Mouse (Mus musculus): Measurements from ENCODE around the gene Ndufa9. TPM values are rescaled to one million over a fixed set of nuclear protein-coding genes. Genes with fewer than 3 reads are reported as not detected.

The Ndufa9 gene
- polyA plus RNA-seq (2012; rRNA removed): 280 and 346 TPM in 2 replicates

DNA sequence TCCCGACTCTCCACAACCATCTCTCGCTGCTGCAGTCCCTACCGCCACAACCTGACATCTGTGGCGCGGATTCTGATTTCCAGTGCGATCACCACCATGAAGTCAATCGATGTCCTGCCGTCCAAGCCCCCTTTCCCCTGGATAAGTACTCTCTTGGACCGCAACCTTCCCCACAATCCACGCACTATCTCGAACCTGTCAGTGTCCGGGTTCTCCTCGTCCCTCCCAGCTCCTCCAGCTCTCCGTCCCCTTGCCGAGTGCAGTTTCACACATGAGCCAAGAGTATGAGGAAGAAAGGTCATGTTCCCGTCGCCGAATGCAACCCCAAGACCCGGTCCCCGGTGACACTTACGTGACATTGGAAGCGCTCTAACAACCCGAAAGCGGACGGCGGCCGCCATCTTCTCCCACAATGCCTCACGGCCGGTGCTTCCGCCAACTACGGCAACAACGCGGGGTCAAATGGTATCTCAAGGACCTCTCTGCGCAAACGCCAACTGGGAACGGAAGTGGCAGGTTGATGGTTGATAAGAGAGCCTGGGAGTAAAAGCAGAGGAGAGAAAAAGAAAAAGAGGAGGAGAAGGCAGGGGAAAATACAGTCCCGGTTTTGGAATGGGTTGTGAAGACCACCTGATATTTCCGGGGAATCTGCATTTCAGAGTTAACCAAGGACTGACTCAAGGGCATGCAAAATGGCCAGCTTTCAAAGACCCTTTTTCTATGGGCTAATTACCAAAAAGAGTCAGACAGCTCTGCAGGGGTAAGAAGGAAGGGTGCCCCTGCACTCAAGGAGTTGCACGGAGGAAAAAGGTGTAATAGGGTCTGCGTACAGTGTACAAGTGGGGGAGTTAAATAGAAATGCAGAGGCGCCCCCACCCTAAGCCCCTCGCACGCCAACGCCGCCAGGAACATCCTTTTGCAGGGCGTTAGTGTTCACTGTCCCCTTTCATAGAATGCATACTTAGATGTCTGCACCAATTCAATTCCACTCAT, at the start of gene Ndufa9:
Gene Ndufa9 (minus strand): TSS at position 425 of the 993 bp plus-strand sequence.
- H3K27ac ChIP-seq (ENCODE audit: insufficient read depth, low read depth, low read length): peak within 1 kb of the TSS; percentile 55
- peak within 1 kb of the TSS; percentile 76 for H3K4me3 ChIP-seq (ENCODE audit: insufficient read depth, low read depth, low read length)
- peaks cover 3% of the 10 kb centered on the region; the same call in 1 of the 2 replicates for H3K36me3 ChIP-seq (ENCODE audit: control insufficient read depth, insufficient read depth, low read length)
- no peaks in the 10 kb centered on the region; the same call in 1 of the 2 replicates for H3K4me1 ChIP-seq (ENCODE audit: control insufficient read depth, insufficient read depth, low read length)
- WGBS: 6% methylated on average over 46 of the region's 46 CpGs
- no peaks in the 10 kb centered on the region for H3K27me3 ChIP-seq (replicated peaks; ENCODE audit: control insufficient read depth, insufficient read depth, low read length)
- TF ChIP-seq CTCF (conservative IDR thresholded peaks at IDR 0.05; ENCODE audit: insufficient read depth, insufficient read length, low read depth, low read length) (no peak), POLR2A (IDR thresholded peaks at IDR 0.05; ENCODE audit: low read depth, low read length) (peak; percentile 49)
- DNase-seq: peak; percentile 97

DNA sequence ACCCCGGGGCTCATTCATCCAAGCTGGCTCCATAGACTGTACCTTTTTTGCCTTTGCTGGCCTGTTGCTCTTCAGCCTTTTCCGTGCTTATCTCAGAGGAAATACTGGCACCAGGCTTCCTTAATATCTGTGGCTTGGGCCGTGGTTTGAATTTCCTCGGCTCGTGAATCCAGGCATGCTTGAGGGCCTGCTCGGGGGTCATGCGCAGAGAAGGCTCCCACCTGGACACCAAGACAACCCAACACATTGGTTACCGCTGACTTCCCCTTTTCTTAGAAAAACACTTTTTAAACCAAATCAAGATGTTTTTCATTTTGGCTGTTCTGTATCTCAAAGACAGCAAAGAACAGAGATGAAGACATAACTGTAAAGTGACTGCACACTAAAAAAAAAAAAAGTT, 28.2 kb upstream of the Ndufa9 start:
- WGBS: 68% methylated on average over 8 of the region's 8 CpGs

DNA sequence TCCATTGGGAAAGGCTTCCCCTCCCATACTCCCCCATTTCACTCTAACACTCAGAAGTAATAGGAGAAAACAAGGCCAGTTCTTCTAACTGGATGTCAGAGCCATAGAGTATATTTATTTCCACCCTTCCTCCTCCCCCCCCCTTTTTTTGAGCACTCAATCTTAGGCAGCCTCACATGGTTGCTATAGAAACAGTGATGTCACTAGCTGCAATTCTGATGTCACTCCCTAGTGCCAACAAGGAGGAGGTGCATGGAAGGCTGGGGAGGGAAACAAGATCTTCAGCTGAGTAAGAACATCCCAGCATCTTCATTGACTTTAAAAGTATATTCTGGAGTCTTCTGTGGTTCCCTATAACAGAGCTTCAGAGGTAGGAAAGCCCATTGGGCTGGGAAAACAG, 3.9 kb upstream of the Ndufa9 start, which contains the start of gene Akap3:
Gene Akap3 (plus strand): TSS at position 218 of the 400 bp plus-strand sequence.
- no peaks in the 10 kb centered on the region for H3K36me3 ChIP-seq (ENCODE audit: control insufficient read depth, insufficient read depth, low read length)
- no peak for TF ChIP-seq CTCF (conservative IDR thresholded peaks at IDR 0.05; ENCODE audit: insufficient read depth, insufficient read length, low read depth, low read length)
- TF ChIP-seq POLR2A (IDR thresholded peaks at IDR 0.05; ENCODE audit: low read depth, low read length): no peak
- no peaks in the 10 kb centered on the region for H3K27me3 ChIP-seq (replicated peaks; ENCODE audit: control insufficient read depth, insufficient read depth, low read length)
- no peak within 1 kb of the TSS for H3K4me3 ChIP-seq (ENCODE audit: insufficient read depth, low read depth, low read length)
- no peak for DNase-seq
- no peaks in the 10 kb centered on the region; the same call in 1 of the 2 replicates for H3K4me1 ChIP-seq (ENCODE audit: control insufficient read depth, insufficient read depth, low read length)
- H3K27ac ChIP-seq (ENCODE audit: insufficient read depth, low read depth, low read length): no peak within 1 kb of the TSS

More for the DNA sequence above, 28.2 kb upstream of the Ndufa9 start:
- Histone ChIP-seq H3K36me3 (ENCODE audit: control insufficient read depth, insufficient read depth, low read length) (no peaks in the 10 kb centered on the region), H3K27ac (ENCODE audit: insufficient read depth, low read depth, low read length) (no peak overlapping the region), H3K4me3 (ENCODE audit: insufficient read depth, low read depth, low read length) (no peak overlapping the region), H3K27me3 (replicated peaks; ENCODE audit: control insufficient read depth, insufficient read depth, low read length) (no peaks in the 10 kb centered on the region), H3K4me1 (ENCODE audit: control insufficient read depth, insufficient read depth, low read length) (no peaks in the 10 kb centered on the region)
- no peak for DNase-seq
- TF ChIP-seq CTCF (conservative IDR thresholded peaks at IDR 0.05; ENCODE audit: insufficient read depth, insufficient read length, low read depth, low read length) (no peak), POLR2A (IDR thresholded peaks at IDR 0.05; ENCODE audit: low read depth, low read length) (no peak)

DNA sequence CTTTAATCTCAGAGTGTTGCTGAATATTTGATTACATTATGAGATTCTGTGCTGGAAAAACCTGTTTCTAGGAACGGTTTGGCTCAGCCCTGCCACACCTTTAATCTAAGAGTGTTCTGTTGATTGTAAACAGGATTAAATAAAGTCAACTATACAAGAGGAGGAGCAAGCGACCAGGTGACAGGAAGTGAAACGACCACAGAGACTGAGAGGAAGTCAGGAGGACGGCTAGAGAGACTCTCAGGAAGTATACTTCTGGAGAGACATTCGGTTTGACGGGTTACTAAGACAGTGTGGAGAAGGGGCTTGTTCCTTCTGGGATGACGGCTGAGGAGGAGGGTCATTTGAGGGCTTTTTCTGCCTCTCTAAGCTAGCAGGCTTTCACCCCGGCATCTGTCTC, 12.3 kb downstream of the Ndufa9 start:
- no peaks in the 10 kb centered on the region for H3K27me3 ChIP-seq (replicated peaks; ENCODE audit: control insufficient read depth, insufficient read depth, low read length)
- H3K4me1 ChIP-seq (ENCODE audit: control insufficient read depth, insufficient read depth, low read length): no peaks in the 10 kb centered on the region
- H3K36me3 ChIP-seq (ENCODE audit: control insufficient read depth, insufficient read depth, low read length): peaks cover 8% of the 10 kb centered on the region
- WGBS: 83% methylated on average over 8 of the region's 8 CpGs
- TF ChIP-seq CTCF (conservative IDR thresholded peaks at IDR 0.05; ENCODE audit: insufficient read depth, insufficient read length, low read depth, low read length) (no peak), POLR2A (IDR thresholded peaks at IDR 0.05; ENCODE audit: low read depth, low read length) (no peak)
- no peak overlapping the region for H3K27ac ChIP-seq (ENCODE audit: insufficient read depth, low read depth, low read length)
- no peak for DNase-seq
- no peak overlapping the region for H3K4me3 ChIP-seq (ENCODE audit: insufficient read depth, low read depth, low read length)

DNA sequence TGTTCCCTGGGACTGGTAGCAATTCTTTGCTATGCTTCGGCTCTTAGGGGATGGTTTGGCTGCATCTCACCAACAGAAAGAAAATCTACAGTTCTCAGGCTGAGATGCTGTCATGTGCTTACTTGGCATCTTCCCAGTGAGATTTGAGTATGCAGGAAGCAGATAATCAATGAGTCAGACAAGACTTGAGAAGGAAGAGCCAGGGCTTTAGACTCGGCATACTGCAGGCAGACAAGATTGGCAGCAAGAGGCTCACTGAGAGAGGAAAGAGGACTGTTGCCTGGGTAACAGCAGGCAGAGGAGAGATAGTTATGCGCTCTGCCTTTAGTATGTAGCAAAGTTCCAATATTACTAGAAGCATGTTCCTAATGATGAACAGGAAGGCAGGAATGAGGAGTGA, 25.8 kb downstream of the Ndufa9 start:
- no peak for DNase-seq
- Histone ChIP-seq H3K36me3 (ENCODE audit: control insufficient read depth, insufficient read depth, low read length) (peaks cover 9% of the 10 kb centered on the region), H3K27me3 (replicated peaks; ENCODE audit: control insufficient read depth, insufficient read depth, low read length) (no peaks in the 10 kb centered on the region), H3K4me3 (ENCODE audit: insufficient read depth, low read depth, low read length) (no peak overlapping the region), H3K27ac (ENCODE audit: insufficient read depth, low read depth, low read length) (no peak overlapping the region), H3K4me1 (ENCODE audit: control insufficient read depth, insufficient read depth, low read length) (no peaks in the 10 kb centered on the region)
- 85% methylated on average over 3 of the region's 3 CpGs for WGBS
- TF ChIP-seq POLR2A (IDR thresholded peaks at IDR 0.05; ENCODE audit: low read depth, low read length): no peak
- TF ChIP-seq CTCF (conservative IDR thresholded peaks at IDR 0.05; ENCODE audit: insufficient read depth, insufficient read length, low read depth, low read length): no peak

DNA sequence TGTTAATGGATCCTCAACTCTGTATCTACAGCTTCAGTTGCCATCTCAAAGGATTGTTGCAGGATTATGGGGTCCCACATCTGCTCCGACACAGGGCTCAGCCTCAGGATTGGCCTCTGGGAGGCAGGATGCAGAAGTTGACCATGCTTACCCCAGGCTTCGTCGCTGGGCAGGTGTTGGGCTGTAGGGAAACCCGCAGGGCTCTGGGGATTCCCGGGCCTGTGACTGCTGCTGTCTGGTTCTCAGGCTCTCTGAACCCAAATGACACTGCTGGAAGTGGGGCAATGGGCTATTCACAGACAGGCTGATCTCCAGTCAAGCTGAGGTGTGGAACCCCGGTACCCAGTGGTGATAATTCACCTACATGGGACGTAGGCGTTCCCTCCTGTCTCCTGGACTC, 32.6 kb downstream of the Ndufa9 start:
- no peaks in the 10 kb centered on the region for H3K36me3 ChIP-seq (ENCODE audit: control insufficient read depth, insufficient read depth, low read length)
- no peaks in the 10 kb centered on the region for H3K4me1 ChIP-seq (ENCODE audit: control insufficient read depth, insufficient read depth, low read length)
- H3K27ac ChIP-seq (ENCODE audit: insufficient read depth, low read depth, low read length): no peak overlapping the region
- no peak overlapping the region for H3K4me3 ChIP-seq (ENCODE audit: insufficient read depth, low read depth, low read length)
- no peaks in the 10 kb centered on the region for H3K27me3 ChIP-seq (replicated peaks; ENCODE audit: control insufficient read depth, insufficient read depth, low read length)
- DNase-seq: no peak
- 79% methylated on average over 8 of the region's 8 CpGs for WGBS
- TF ChIP-seq CTCF (conservative IDR thresholded peaks at IDR 0.05; ENCODE audit: insufficient read depth, insufficient read length, low read depth, low read length) (no peak), POLR2A (IDR thresholded peaks at IDR 0.05; ENCODE audit: low read depth, low read length) (no peak)

DNA sequence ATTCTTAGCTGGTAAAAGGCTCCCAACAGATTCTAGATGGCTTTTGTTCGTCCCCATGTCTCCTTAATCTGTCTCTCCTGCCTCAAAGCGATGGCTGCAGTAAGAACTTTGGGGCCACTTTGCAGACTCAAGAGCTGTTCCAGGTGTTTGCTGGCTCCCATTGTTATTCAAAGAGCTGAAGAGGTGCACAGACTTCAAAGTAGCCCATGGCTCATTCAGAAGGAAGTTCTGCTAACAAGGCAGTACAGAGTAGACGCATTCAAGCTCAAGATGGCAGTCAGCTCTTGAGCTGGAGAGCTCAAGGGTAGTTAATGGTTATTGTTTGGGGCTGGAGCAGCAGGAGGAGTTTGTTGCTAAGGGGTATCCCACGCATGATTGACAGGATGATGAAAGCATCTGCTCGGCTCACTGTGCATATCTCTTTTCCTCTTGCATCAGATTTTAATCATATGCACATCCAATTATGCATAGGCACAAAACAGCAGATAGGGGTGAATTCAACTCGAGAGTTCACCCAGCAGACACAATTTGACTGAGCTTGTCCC, 33.7 kb downstream of the Ndufa9 start:
- 69% methylated on average over 6 of the region's 6 CpGs for WGBS
- no peak for DNase-seq
- Histone ChIP-seq H3K4me3 (ENCODE audit: insufficient read depth, low read depth, low read length) (no peak overlapping the region), H3K27me3 (replicated peaks; ENCODE audit: control insufficient read depth, insufficient read depth, low read length) (no peaks in the 10 kb centered on the region), H3K4me1 (ENCODE audit: control insufficient read depth, insufficient read depth, low read length) (no peaks in the 10 kb centered on the region), H3K27ac (ENCODE audit: insufficient read depth, low read depth, low read length) (no peak overlapping the region), H3K36me3 (ENCODE audit: control insufficient read depth, insufficient read depth, low read length) (no peaks in the 10 kb centered on the region)
- TF ChIP-seq POLR2A (IDR thresholded peaks at IDR 0.05; ENCODE audit: low read depth, low read length) (no peak), CTCF (conservative IDR thresholded peaks at IDR 0.05; ENCODE audit: insufficient read depth, insufficient read length, low read depth, low read length) (no peak)

Measured in kidney, adult 2 months (tissue).